Mouse (Mus musculus) erythroblast, embryonic 14.5 days (primary cell): Measurements from ENCODE around the gene Atf5.

Experiments used
- GATA1 ChIP-seq: IDR thresholded peaks from 2 replicates; pipeline ENCODE4 v1.6.1; 2012; ENCODE audit warnings: low read length, inconsistent platforms, mixed read lengths
- TAL1 ChIP-seq: IDR thresholded peaks from 3 replicates; pipeline ENCODE4 v1.6.1; 2012; ENCODE audit warnings: low read length, inconsistent platforms, mixed read lengths

DNA sequence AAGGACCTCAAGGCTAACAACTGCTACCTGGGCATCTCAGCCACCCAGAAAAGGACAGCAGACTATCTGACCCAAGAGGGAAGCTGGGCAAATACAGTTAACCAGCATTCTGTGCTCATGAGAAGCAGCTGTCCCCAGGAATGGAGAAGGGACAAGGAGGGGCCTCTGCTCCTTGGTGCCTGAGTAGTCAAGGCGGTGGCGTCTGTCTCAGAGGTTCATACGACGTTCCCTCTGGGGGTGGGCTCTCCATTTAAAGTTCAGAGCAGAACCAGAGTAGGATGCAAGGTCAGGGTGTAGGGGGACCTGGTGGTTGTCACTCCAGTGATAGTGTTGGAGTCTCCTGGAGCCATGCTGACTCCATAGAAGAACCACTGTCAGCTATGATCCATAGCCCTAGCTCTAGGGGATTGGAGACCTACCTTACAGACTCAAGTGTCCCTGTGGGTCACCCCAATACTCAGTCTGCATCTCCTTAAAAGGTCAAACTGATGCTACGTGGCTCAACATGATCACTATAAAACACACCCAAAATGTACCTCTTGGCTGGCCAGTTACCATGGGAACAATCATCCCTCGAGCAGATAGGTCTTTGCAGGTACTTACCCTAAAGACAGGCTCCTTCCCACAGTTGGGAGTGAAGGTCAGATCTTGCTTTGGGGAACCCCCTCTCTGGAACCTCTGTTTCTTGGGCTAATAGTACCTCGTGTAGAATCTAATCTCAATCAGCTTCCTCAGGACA lies 5.5 kb downstream of the Atf5 start:
- TF ChIP-seq TAL1: no peak
- no peak for TF ChIP-seq GATA1
